Mouse (Mus musculus): ENCODE results near the gene Disc1.

- TF ChIP-seq EP300 (IDR thresholded peaks at IDR 0.05; ENCODE audit: low read depth) (no peak), CTCF (IDR thresholded peaks at IDR 0.05; ENCODE audit: low read depth) (no peak)
Observed at GRCm38 (mm10) chr8:125175661-125176060, 121.7 kb downstream of the Disc1 start.
